Mouse (Mus musculus): Measurements from ENCODE around the gene Rbm25.

GRCm38 (mm10) chr12:83597881-83598280, 33.2 kb upstream of the Rbm25 start:
- TF ChIP-seq CTCF (IDR thresholded peaks at IDR 0.05; ENCODE audit: low read depth): no peak
- no peak for TF ChIP-seq EP300 (IDR thresholded peaks at IDR 0.05; ENCODE audit: low read depth)
